Mouse (Mus musculus) olfactory bulb, adult 2 months (tissue): ENCODE results near the gene Cldn34b2.

Experiments
- CTCF ChIP-seq: fragments of 200-500 bp; IDR thresholded peaks from 2 replicates; pipeline ENCODE4 v1.5.1; 2012; ENCODE audit warnings: low read depth, mild to moderate bottlenecking, low read length, moderate library complexity; ENCODE audit not compliant: insufficient read depth
- POLR2A ChIP-seq: fragments of 200-500 bp; IDR thresholded peaks from 2 replicates; pipeline ENCODE4 v1.6.1; 2012; ENCODE audit warnings: mild to moderate bottlenecking, low read depth, low read length, moderate library complexity; ENCODE audit not compliant: insufficient read depth

- TF ChIP-seq CTCF (no peak), POLR2A (no peak)
Observed at GRCm38 (mm10) chrX:155167667-155168066, 39.5 kb upstream of the Cldn34b2 start.
